Mouse (Mus musculus) adrenal gland, adult 18-20 months (tissue): ENCODE data around the gene Angpt4. TPM values are rescaled to one million over a fixed set of nuclear protein-coding genes. Genes with fewer than 3 reads are reported as not detected.

ENCODE experiments used
- DNase-seq, 2 experiments: peaks; one replicate each; pipeline ENCODE4 v3.0.0; 2021 to 2022; ENCODE audit warnings: low spot score in 2 of 2
- long read RNA-seq, 2 experiments: library from polyadenylated mRNA; stranded (forward); transcript quantifications; one replicate each; pipeline ENCODE4 v2.0.0; 2021
- total RNA-seq, 2 experiments: library from RNA; stranded (reverse); gene quantifications; 1 replicate in 1 of 2; 2 replicates in 1 of 2; pipeline ENCODE4 v1.2.3; 2021

Angpt4 gene
- total RNA-seq: 1 to 10 TPM in 1 of 2 experiments, under 1 TPM in 1; 0.36 to 1.2 TPM
- long read RNA-seq, experiment 1, partial matches to known transcripts: 0 of 2 reads
- long read RNA-seq, experiment 1, other reads (novel, unspliced or antisense): 0 of 2 reads
- long read RNA-seq, experiment 2, partial matches to known transcripts: 0 of 1 reads
- long read RNA-seq, experiment 2, other reads (novel, unspliced or antisense): 0 of 1 reads

DNA sequence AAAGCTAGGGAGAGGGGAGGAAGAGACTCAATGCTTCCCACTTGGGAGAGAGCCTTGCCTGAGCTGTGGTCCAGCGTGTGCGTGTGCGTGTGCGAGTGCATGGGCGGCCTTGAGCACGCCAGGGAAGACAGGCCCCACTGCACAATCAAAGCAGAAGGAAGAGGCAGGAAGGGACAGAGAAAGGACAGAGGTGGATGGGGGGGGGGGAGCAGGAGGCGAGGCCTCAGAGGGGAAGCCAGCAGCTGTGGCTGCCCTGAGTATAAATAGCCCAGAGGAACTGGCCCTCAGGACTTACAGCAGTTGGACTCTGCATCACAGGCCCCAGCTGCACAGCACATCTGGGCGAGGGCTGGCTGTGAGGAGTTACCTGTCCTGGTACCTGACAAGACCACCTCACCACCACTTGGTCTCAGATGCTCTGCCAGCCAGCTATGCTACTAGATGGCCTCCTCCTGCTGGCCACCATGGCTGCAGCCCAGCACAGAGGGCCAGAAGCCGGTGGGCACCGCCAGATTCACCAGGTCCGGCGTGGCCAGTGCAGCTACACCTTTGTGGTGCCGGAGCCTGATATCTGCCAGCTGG lies at the start of gene Angpt4:
Gene Angpt4, plus strand, starts transcription at position 292 of the 582 bp plus-strand sequence.
- no peak for DNase-seq

DNA sequence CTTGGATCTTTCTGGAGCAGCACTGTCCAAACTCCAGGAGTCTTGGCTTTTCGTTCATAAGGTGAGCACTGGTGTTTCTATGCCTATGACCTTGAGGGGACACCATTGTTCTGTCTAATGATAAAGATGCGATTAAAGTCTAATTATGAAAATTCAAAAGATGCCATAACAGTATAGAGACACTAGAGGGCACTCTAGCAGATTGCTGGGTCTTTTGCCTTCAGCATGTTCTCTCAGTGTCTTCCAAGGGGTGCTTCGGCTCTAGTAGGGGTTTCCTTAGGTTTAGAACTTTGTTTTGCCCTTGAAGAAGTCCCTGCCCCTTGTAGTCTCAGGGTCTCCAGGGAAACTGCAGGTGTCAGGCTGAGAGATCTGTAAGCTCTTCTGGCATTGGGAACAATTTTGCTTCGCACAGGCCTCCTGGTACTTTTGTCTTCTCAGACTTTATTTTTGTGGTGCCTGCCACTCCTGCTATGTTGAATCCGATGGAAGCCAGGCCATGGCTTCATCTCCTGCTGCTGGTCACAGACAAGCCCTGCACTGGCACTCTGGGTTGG lies 48.7 kb upstream of the Angpt4 start:
- no peak for DNase-seq

DNA sequence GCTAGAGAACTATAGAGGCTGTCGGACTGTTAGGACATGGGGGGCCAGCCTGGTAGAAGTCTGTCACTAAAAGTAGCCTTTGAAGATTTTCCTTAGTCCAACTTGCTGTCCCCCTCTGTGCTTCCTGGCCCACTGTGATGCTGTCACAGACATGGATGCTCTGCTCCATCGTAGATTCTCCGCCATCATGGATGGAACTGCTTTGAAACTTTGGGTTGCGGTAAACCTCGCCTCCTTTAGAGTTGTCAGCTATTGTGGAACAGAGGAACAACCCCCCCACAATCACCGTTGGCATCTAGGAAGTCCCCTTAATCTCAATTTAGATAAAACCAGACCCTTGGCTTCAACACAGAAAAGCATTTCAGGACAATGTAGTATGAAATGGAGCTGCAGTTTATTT lies 46.1 kb upstream of the Angpt4 start:
- DNase-seq: no peak

DNA sequence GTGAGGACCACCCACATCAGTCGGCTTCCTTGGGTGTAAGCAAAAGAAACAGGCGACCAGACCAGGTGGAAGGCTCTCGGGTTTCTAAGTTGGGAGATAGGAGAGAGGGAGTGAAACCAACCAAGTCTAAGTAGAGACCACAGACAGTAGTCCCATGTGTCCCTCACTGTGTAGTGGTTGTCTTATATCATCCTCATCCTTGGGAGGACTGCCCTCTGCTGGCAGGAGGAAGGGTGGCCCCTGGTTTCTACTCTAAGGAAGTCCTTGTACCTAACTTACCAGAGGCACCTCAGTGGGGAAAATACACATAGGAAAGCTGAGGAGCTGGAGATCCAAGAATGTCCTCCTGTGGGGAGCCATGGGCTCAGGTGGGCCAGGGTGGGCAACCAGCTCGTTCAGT lies 44.5 kb upstream of the Angpt4 start:
- DNase-seq: peak; percentile 35 to 36

DNA sequence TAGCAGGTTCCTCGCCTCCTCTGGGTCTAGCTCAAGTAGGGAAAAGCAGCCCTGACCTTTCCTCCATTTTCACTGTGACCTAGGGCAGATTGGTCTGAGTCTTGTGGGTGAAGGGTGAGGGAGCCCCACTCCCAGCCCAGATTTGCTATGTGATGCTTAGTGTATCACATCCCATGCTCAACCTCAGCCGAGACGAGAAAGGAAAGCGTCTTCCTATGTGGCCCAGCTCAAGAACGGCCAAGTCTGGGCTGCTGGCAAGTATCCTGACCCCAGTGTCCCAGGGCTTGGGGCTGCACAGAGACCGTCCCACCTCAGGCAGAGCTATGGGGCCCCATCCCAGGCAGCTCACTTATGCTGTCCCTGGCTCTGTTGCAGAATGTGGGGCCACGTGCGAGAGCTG lies 42.8 kb upstream of the Angpt4 start:
- DNase-seq: no peak

DNA sequence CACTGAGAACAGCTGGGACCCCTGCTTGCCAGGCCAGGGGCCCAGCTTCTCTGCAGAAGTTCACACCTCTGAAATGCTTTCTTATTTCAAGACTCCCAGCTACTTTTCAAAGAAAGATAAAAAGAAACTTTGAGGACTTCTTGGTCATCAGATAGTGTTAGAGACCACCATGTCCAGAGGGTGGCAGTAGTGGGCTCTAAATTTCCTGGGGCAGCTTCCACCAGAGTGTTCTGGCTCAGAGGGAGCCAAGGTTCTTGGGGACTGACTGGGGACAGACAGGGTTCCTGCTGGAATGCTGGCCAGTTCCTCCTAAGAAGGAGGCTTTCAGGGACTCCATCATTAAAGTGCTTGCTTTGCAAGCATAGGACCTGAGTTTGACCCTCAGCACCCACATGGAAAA lies 36.5 kb upstream of the Angpt4 start:
- no peak for DNase-seq

DNA sequence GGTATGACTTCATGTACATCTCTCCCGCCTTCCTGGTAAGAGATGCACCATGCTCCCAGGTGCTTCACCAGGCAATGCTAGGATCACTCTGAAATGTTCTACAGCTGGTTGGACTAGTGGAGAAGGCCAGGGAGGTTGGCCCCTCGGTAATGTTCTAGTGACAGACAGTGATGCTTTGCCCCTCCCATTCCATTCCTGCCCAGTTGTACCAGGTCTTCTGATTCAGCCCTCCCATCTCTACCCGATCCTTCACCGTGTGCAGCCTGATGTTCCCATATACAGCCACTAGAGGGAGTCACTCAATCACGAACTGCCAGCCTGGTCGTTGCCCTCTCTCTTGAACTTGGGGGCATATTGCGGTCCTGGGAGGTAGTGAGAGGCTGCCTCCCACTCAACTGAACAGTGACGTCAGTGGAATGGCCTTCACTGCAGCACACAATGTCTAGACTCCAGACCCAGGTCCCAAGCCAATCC lies 35.0 kb upstream of the Angpt4 start:
- DNase-seq: peak; percentile 36 to 51

DNA sequence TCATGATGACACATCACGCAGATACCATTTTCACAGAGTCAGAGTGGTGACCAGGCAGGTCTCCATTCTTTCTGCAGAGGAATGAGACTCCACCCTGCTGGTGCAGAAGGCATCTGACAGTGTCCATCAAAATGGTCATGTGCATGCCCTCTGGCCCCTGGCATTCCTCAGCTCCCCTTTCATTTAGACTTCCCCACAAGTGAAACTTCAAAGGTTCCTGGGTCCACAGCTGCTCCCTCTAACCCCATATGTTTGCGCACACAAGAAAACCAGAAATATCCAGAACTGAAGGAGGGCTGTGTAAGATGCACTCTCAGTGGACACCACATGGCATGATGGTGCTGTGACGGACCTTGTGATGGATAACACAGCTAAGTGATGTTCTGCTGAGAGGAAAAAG lies 32.4 kb upstream of the Angpt4 start:
- no peak for DNase-seq

DNA sequence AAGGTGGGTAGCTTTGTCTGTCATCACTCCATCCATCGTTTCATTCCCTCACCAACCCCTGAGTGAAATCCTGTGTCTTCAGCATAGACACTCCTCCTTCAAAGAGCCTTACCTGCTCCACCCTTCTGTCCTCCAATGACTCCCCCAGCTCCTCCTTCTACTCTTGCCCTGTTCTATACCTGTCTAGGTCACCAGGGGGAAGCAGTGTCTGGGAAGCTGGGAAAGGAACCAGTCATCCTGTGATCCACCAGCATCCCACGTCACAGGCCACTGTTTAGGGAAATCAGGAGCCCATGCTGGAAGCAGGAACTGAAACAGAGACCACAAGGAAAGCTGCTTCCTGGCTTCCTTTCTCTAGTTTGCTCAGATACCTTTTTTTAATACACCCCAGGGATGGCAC lies 31.2 kb upstream of the Angpt4 start:
- no peak for DNase-seq

DNA sequence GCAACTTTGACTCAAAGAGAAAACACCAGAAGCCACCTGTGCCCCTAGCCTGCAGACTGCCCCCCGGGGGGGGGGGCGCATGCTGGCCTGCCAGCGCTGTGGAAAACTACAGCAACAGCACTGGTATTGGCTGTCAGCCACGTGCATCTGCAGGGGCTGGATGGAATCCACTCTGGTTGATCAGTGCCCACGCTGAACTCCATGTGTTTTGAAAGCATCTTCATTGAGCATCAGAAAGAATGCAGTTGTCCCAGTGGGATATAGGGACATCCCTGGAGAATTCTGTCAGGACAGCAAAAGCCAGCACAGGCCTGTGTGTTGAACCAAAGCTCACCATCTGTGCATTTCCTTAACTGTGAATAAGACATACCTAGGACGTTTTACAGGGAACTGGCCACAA lies 20.0 kb upstream of the Angpt4 start:
- no peak for DNase-seq

DNA sequence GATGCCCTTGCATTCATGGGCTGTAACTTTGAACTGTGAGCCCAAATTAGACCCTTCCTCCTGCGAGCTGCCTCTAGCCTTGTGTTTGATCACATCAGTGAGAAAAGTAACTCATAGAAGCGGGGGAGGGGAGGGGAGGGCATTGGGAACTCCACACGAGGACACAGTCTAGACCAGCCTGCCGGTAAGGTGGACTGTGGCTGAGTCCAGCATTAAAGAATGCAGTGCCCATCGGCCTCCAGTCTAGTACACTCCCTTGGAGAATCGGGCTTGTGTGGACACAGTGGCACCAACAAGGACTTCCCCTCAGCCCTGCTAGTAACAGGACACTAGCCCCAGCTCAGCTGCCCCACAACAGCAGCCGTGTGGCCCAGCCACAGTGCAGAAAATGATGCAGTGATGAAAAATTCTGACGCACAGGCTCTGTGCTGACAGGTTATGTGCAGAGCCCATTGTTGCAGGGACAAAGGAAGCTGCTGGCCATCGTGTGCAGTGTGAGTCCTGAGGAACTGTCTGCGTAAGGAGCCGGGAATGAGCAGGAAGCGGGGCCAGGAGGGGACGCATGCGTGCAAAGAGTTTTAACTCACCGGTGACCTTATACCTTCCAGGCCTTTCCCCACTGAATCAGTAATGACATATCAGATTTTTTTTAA lies 17.8 kb upstream of the Angpt4 start:
- DNase-seq: no peak

DNA sequence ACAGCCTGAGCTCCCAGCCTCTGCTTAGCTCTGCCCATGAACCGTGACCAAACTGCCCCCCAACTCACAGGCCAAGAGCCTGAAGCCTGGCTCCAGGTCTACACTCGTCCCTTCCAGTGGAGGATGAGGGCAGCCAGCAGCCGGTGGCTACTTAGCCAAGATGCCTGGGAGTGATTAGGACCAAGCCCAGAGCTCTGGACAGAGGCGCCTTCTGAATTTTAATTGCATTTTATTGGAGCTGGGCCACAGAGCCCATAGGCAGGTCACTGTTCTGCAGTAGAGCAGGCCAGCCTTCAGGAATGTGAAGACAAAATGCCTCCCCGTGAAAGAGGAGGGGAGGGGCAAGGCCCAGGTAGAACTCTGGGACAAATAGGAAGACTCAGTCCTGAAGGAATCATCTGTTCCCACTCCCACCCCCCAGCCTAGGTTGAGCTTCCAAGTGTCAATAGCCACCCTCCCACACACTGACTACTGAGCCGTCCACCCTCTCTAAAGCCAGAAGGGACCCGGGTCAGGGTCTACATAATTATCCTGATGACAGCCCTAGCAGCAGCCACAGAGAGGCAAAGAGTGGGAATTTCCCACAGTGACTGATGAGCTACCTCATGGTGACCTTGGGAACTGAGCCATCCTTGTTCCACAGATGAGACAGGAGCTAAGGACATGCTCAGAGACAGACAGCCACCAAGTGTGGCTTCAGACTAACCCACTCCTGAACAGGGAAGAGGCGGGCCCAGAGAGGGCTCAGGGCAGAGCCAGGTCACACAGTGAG lies 16.6 kb upstream of the Angpt4 start:
- DNase-seq: no peak

DNA sequence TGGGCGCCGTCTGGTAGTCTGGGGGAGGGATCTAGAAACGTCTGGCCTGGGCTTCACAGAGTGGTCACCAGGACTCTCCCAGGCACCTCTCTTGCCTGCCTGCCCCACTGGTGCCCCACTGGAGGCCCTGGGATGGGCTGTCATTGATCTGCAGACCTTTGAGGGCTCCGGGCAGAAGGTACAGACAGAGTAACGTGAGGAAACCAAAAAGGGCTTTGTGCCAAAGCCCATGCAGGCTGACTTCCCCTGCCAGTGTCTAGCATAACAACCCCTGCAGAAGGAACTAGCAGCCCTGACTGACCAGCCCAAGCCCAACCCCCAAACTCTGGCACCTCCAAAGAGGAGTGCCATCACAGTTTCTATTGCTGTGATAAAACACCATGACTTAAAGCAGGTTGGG lies 15.1 kb upstream of the Angpt4 start:
- DNase-seq: no peak

DNA sequence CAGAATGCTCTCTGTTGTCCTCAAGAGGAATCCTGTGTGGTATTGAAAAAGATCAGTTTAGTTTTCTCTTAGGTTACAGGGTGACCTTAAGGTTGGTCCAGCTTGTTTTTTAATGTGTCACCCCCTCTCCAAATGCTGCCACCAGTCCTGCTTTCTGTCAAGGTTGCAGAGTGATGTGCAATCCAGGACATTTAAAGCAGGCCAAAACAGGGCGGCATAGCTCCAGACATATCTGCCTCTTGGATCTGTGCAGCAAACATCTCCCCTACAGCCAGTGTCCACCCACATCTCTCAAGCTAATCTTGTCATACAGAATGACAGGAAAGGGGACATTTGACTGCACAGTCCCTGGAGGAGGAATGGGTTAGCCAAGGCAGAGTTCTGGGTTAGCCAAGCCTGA lies 12.9 kb upstream of the Angpt4 start:
- DNase-seq: no peak

DNA sequence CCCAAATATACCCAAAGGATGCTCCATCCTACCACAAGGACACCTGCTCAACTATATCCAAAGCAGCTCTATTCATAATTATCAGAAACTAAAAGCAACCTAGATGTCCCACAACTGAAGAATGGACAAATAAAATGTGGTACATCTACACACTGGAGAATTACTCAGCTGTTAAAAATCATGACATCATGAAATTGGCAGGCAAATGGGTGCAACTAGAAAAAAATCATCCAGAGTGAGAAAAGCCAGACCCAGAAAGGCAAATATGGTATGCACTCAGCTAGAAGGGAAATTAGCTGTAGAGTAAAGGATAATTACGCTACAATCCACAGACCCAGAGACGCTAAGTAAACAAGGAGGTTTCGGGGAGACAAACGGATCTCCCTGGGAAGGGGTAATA lies 10.2 kb upstream of the Angpt4 start:
- no peak for DNase-seq

DNA sequence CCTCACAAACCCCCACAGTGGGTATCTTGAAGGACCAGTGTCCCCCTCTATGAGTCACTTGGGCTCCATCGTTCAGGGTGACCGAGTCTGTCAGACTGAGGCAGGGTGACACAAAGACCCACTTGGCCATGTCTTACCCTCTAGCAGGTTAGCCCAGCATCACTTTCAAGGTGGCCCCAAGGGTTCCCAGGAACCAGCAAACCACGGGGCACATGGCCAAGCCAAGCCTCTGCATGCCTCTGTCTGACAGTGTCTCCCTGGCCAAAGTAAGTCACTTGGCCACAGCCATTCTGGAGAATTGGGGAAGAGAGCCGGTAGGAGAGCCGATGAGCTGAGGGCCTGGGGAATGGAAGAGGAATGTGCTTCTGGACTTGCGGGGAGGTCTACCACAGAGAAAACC lies 7.7 kb upstream of the Angpt4 start:
- DNase-seq: no peak

DNA sequence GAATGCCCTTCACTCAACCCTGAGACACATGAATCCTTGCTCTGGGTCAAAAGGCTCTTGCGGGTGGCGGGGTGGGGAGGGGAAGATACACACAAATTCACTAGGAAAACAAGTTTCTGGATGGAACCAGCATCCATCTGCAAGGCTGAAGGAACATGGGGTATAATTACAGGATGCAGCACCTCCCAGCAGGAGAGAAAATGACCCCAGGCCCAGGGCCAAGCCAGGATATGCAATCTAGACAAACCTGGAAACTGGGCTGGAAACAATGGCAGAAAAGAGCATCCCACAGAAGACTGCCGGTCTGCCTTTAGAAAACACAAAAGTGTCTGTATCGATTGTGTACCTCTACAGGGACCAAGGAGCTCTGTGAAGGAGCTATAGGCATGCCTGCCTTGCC lies 7.1 kb upstream of the Angpt4 start:
- no peak for DNase-seq

DNA sequence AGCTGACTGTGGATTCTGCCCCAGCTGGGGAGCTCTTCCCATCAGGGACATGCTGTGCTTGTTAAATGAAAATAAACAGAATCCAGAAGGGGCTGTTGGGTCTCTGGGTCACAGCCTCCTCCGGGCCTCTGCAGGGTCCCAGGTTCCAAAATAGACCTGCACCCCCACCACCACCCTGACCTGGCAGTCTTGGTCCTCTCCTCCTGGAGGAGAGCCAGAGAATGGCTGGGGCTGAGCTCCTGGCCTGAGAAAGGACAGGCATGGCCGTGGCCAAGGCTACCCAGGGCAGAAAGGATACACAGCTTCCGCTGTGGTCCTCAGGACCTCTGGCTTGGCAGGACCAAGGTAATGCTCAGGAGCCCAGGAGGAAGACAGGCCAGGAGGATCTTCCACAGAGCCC lies 6.4 kb upstream of the Angpt4 start:
- DNase-seq: no peak

DNA sequence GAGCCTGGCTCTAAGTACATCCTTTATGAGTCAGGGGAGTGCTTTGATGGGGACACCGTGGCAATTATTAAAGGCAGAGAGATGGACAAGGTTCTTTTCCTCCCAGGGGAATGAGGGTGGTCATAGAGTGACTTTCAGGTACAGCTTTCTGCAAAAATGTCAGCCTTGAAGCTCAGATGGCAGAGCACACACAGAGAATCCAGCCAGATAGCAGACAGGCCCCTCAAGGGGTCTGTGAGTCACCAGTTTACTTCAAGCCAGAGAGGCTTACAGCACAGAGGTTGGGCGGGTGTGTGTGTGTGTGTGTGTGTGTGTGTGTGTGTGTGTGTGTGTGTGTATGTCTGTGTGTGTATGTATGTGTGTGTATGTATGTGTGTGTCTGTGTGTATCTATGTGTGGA lies 4.0 kb upstream of the Angpt4 start:
- no peak for DNase-seq

DNA sequence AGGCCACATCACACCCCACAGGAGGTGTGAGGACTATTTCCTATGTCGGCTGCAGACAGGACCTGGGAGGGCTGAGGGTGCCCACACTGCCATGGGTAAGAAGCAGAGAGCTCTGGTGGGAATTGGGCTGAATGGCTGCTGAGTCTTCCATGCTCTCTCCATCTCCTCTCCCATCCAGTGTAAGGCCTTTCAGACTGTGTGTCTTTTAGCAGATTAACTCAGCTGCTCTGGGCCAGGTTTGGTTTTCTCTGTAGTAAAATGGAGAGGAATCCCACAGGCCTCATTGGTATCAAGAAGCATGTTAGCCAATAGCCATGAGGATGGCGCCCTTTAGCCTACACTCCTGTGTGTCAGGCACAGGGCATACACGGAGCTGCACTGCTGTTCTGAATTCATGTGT lies 1.6 kb upstream of the Angpt4 start:
- no peak for DNase-seq

DNA sequence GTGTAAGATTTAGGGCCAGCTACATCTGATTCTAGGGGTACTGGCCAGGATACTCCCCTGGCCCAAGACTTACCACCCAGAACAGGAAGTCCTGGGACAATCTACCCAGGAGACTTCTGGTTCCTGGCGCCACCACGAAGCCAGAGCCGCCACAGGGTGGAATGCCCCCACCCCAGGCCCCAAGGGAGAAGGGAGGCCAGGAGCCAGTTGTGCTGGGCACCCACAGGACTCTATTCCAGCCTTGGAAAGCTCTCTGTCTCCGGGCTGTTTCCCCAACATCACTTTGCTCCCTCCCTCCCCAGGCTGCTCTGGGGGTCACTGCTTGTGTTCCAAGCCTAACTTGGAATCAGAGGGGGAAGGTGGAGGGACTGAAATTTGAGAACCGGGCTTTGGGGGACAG lies 512 bp upstream of the Angpt4 start:
- no peak for DNase-seq

DNA sequence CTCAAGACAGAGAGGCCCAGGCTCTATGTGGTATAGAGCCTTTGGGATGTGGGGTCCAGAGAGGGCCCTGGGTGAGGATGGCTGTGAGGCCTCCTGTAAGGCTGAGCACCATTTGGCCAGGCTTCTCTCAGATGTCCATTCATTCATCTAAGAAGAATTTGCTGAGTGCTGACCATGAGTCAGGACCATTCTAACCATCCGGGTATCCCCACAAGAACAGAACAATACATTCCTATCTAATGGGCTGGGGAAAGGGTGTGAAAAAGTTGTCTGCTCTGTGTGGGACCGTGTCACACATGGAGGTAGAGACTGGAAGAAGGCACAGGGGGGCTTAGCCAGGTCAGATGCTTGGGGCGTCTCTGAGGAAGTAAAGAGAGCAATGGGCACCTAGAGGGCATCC lies 741 bp downstream of the Angpt4 start:
- DNase-seq: no peak
